Mouse (Mus musculus) olfactory bulb, adult 2 months (tissue): Measurements from ENCODE around the gene Rnh1. TPM values are rescaled to one million over a fixed set of nuclear protein-coding genes. Genes with fewer than 3 reads are reported as not detected.
A peak's percentile ranks its signal among the peaks of the same experiment; 100 is the strongest.

ENCODE experiments used
- H3K27ac ChIP-seq: fragments of 200-500 bp; 2 replicates; pipeline ENCODE4 v1.5.1; 2012; ENCODE audit warnings: low read depth, low read length; ENCODE audit not compliant: insufficient read depth
- H3K4me1 ChIP-seq: fragments of 200-500 bp; 2 replicates; pipeline ENCODE4 v1.6.1; 2012; ENCODE audit warnings: low read length; ENCODE audit not compliant: control insufficient read depth, insufficient read depth
- H3K4me3 ChIP-seq: fragments of 200-500 bp; 2 replicates; pipeline ENCODE4 v1.5.1; 2012; ENCODE audit warnings: mild to moderate bottlenecking, low read depth, low read length, moderate library complexity; ENCODE audit not compliant: insufficient read depth
- CTCF ChIP-seq: fragments of 200-500 bp; IDR thresholded peaks from 2 replicates; pipeline ENCODE4 v1.5.1; 2012; ENCODE audit warnings: low read depth, mild to moderate bottlenecking, low read length, moderate library complexity; ENCODE audit not compliant: insufficient read depth
- POLR2A ChIP-seq: fragments of 200-500 bp; IDR thresholded peaks from 2 replicates; pipeline ENCODE4 v1.6.1; 2012; ENCODE audit warnings: mild to moderate bottlenecking, low read depth, low read length, moderate library complexity; ENCODE audit not compliant: insufficient read depth
- WGBS: fragments of 180-500 bp; shearing (Covaris S2); methylation state at CpG from one replicate; pipeline ENCODE4 v1.1.7; 2018; 5-methylcytosine and 5-hydroxymethylcytosine counted together
- polyA plus RNA-seq: library from polyadenylated mRNA; stranded (reverse); fragments of >200 nt; gene quantifications from 2 replicates; pipeline ENCODE4 v1.2.4, GENCODE M21; 2012; ENCODE audit warnings: low replicate concordance; ENCODE audit not compliant: missing spikeins, insufficient read depth, insufficient read length

The Rnh1 gene
- polyA plus RNA-seq, 1 experiment, result not detected

DNA sequence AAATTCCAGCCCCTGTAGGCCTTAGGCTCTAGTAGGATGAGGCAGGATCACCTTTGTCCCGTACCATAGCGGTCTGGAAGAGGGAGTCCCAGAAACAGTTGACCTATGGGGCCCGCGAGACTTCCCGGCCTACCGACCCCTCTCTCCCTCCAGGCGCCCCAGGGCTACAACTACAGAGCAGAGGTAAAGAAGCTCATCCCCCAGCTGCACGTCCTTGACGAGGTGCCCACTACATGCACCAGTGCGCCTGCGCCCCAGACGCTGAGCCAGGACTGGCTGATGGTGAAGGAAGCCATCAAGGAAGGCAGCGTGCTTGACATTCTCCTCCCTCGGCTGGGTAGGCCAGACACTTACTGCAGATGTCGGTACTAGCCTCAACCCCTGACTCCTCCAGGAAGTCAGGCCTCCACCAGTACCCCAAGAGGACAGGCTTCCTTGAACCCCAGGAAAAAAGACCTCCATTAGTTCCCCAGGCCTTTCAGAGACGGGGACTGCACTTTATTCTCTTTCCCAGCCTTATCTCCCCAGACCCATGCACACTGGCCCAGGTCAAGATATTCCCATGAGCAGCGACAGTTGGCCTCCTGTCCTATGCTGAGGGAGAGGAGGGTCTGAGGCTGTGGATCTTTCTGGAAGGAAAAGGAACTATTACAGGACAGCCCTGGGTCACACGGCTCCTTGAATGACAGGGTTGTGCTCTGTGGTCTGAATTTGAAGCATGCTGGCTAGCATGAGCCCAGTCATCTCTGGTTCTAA, 33.7 kb upstream of the Rnh1 start:
- Histone ChIP-seq H3K27ac (no peak overlapping the region), H3K4me3 (no peak overlapping the region), H3K4me1 (no peaks in the 10 kb centered on the region)
- WGBS, result 94% methylated on average over 18 of the region's 18 CpGs
- TF ChIP-seq POLR2A (no peak), CTCF (no peak)

DNA sequence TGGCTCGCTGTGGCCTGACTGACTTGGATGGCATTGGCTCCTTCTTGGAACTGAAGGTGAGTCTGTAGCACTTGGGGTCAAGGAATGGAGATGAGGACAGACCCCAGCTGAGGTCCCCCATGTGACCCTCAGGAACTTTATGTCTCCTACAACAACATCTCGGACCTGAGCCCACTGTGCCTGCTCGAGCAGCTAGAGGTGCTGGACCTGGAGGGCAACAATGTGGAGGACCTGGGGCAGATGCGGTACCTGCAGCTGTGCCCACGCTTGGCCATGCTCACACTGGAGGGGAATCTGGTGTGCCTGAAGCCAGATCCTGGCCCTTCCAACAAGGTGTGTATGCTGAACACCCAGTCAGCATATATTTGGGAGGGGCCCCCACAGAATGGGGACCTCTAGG, 32.8 kb upstream of the Rnh1 start:
- 97% methylated on average over 5 of the region's 5 CpGs for WGBS
- TF ChIP-seq CTCF, result no peak
- no peak for TF ChIP-seq POLR2A
- H3K4me1 ChIP-seq, result no peaks in the 10 kb centered on the region

DNA sequence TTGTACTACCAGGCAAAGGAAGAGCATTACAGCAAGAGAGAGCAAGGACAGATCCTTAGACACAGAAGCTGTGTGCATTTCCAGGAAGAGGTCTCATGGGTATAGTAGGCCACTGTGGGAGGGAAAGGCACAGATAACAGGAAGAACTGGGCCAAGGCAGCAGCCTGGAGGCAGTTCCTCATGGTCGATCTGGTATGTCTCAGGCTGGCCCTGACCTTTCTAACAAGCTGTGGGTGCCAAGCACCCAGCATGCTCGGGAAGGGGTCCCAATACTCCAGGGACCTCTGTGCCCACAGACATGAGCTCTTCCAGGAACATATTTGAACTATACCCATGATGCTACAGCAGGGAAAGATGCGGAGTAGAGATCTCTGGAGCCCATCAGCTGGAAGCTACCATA, 31.9 kb upstream of the Rnh1 start:
- Histone ChIP-seq H3K27ac (no peak overlapping the region), H3K4me1 (no peaks in the 10 kb centered on the region), H3K4me3 (no peak overlapping the region)
- WGBS, result 70% methylated on average over 3 of the region's 3 CpGs
- no peak for TF ChIP-seq CTCF
- TF ChIP-seq POLR2A, result no peak

More for the DNA sequence above, 32.8 kb upstream of the Rnh1 start:
- Histone ChIP-seq H3K4me3 (no peak overlapping the region), H3K27ac (no peak overlapping the region)

DNA sequence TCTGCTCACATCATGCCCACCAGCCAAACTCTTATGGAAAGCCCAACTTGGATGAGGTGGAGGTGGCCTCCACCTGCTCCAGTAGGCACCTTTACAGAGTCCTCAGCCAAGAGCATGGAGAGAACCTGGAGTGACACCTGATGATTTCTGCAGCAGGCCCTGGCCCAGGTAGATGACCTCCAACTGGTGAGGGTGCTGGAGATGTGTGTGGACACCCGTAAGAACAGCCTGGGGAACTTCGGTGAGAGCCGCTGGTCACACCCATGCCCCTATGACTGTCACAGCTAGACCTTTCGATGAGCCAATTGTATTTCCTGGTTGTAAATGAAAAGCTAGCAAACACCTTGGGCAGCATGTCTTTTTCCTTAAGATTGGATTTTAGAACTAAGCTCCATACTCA, 25.5 kb upstream of the Rnh1 start:
- no peak for TF ChIP-seq POLR2A
- no peak for TF ChIP-seq CTCF
- H3K4me3 ChIP-seq, result no peak overlapping the region
- WGBS, result 94% methylated on average over 4 of the region's 4 CpGs
- peaks cover 7% of the 10 kb centered on the region for H3K4me1 ChIP-seq
- no peak overlapping the region for H3K27ac ChIP-seq

DNA sequence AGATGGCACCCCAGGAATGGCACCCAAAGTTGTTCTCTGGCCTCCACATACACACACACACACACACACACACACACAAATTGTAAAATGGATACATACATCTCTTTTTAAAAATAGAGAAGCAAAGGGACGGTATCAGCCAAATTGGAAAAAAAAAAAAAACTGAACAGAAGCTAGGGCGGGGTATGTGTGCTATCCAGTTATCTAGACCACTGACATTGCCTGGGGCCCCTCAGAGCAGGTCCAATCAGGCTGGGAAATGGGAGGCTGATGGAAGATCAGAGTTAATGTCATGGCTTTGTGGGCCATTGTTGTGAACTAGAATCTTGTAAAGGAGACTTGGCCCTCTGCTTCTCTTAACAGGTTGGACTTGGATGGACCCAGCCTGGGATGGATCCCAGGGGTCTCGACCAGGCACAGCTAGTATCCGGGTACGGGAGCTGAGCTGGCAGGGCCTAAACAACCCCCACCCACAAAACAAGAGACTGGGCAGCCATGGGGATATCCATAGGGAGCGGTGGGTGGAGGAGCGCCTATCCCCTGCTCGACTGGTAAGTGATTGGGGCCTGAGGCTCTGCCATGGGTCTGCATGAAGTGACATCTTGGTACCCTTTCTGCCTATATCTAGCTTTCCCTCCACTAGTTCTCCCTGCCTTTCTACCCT, 24.1 kb upstream of the Rnh1 start:
- H3K27ac ChIP-seq, result no peak overlapping the region
- 93% methylated on average over 8 of the region's 8 CpGs for WGBS
- no peak for TF ChIP-seq POLR2A
- no peak for TF ChIP-seq CTCF
- H3K4me1 ChIP-seq, result peaks cover 20% of the 10 kb centered on the region
- H3K4me3 ChIP-seq, result no peak overlapping the region

DNA sequence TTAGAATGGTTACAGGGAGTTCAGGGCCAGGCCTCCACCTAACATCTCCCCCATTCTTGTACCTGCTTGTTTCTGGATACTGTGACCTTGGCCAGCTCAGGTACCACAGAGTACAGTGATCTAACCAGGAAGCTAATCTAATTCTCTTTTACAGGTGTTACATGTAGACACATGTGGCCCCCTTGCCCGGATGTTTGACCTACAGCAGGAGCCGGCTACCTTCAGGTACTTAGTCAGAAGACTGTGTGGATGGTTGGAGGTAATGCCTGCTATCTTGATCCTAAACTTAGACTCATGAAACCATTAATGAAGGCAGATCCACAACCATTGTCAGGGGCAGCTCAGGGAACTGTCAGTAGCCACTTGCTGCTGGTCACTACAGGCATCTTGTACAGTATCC, 23.1 kb upstream of the Rnh1 start:
- no peak for TF ChIP-seq POLR2A
- TF ChIP-seq CTCF, result no peak
- WGBS, result 97% methylated on average over 2 of the region's 2 CpGs
- H3K4me1 ChIP-seq, result peaks cover 27% of the 10 kb centered on the region
- no peak overlapping the region for H3K27ac ChIP-seq
- H3K4me3 ChIP-seq, result no peak overlapping the region

DNA sequence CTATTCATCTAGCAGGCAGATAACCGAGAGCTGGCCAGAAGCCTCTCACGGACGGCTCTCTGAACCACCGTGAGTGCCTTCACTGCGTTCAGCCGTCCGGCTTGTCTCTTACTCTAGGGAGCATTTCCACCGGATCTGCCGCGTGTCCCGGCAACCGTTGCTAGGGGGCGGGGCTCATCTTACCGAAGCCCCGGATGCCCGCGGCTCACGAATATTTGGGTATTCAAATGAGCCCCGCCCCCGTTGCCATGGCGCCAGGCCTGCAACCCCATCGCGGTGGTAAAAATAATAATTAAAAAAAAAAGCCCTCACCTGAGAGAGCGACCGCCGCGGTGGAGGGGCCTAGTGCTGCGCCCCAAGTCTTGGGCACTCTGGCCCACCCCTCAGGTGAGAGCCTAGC, 22.2 kb upstream of the Rnh1 start:
- peaks cover 27% of the 10 kb centered on the region for H3K4me1 ChIP-seq
- peak overlapping the region; percentile 79; the same call in 1 of the 2 replicates for H3K27ac ChIP-seq
- whole genome bisulfite sequencing, result under 1% methylated on average over 28 of the region's 28 CpGs
- H3K4me3 ChIP-seq, result peak overlapping the region; percentile 92
- TF ChIP-seq CTCF, result no peak
- no peak for TF ChIP-seq POLR2A

DNA sequence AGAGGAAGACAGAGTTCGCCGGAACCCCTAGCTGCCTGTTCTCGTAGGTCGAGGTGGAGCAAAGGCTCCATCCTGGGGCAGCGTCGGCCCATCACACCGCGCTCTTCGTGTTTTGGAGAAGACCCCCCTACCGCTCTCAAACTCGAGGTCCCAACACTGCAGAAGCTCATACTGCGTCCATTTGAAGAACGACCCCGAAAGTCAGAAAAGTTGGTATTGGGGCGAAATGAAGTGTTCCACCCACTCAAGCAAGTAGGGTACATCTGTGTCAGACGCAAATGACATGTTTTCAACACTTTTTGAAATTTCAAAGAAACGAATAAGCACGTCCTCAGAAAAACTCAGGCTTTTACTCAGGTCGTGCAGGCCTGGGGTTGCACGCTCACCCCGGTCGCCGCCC, 21.8 kb upstream of the Rnh1 start:
- H3K4me1 ChIP-seq, result peaks cover 27% of the 10 kb centered on the region
- peak overlapping the region; percentile 79; the same call in 1 of the 2 replicates for H3K27ac ChIP-seq
- peak overlapping the region; percentile 92 for H3K4me3 ChIP-seq
- no peak for TF ChIP-seq POLR2A
- TF ChIP-seq CTCF, result no peak
- under 1% methylated on average over 23 of the region's 23 CpGs for WGBS

DNA sequence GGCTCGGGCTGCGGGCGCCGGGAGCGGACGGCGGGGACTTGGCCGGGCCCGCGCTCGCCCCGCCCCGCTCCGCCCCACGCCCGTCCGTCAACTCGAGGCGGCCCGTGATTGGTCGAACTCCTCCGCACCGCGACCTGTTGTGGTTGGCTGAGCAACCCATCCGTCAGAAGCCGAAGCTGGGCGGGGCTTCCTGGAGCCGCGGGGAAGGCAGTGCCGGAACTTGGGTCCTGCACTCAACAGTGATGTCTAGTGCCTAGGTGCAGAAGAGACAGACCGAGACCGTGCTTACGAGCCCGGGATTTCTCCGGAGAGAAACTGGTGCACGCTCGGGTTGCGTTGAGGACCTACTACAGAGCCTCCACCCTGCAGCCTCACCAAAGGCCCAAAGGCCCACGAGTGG, 21.3 kb upstream of the Rnh1 start, which contains the start of the genes Hras and Lrrc56:
Hras (minus strand) TSS at position 58 of the 400 bp plus-strand sequence.
Lrrc56 (plus strand) TSS at position 210 of the 400 bp plus-strand sequence.
- H3K4me3 ChIP-seq, result peak within 1 kb of the TSS; percentile 92
- peak within 1 kb of the TSS; percentile 79 for H3K27ac ChIP-seq
- TF ChIP-seq POLR2A (peak; percentile 49; the same call in 1 of the 2 replicates), CTCF (no peak)
- H3K4me1 ChIP-seq, result peaks cover 27% of the 10 kb centered on the region
- under 1% methylated on average over 39 of the region's 39 CpGs for WGBS
